Mouse (Mus musculus): ENCODE measurements at regions not wholly inside any gene's neighbourhood (a gene's known extent, or its start where the extent isn't known, plus 50 kb on each side); places are given as distances from the start of the nearest gene placed in this dataset.

DNA sequence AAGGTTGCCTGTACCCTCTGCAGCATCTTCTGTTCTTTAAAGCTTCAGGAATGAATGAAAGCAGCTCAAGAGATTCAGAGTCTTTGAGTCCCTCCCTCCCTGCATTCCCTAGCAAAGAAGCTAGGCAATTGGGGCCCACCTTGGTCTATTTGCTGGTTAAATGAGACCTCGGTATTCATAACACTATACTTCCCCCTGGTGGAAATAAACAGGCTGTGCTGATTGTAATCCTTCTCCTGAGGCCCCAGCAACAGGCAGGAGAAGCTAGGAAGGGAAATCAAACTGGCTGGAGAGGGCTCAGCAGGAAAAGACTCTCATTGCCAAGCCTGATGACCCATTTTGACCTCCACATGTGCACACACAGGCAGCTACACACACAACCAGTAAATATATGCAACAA lies 137.1 kb downstream of the Sh3bp4 start:
- H3K27me3 ChIP-seq (ENCODE audit: control insufficient read depth, insufficient read depth, low read length): no peaks in the 10 kb centered on the region
- 7% methylated on average over 1 of the region's 1 CpGs for WGBS (ENCODE audit: insufficient replicate concordance)
- no peak overlapping the region for H3K27ac ChIP-seq (ENCODE audit: low read depth, low read length)
- H3K9ac ChIP-seq (ENCODE audit: low read depth, low read length): no peak overlapping the region
- H3K36me3 ChIP-seq (ENCODE audit: control insufficient read depth, insufficient read depth, low read length): no peaks in the 10 kb centered on the region
- no peak overlapping the region for H3K4me3 ChIP-seq (ENCODE audit: low read depth, low read length)
- no peak overlapping the region for H3K4me2 ChIP-seq
- no peaks in the 10 kb centered on the region for H3K9me3 ChIP-seq (replicated peaks; ENCODE audit: control insufficient read depth, low read length)
- H3K4me1 ChIP-seq (ENCODE audit: control insufficient read depth, insufficient read depth, low read length): no peaks in the 10 kb centered on the region
- no peak for ATAC-seq (replicated peaks; ENCODE audit: insufficient number of reproducible peaks, low FRiP score, low TSS enrichment)

DNA sequence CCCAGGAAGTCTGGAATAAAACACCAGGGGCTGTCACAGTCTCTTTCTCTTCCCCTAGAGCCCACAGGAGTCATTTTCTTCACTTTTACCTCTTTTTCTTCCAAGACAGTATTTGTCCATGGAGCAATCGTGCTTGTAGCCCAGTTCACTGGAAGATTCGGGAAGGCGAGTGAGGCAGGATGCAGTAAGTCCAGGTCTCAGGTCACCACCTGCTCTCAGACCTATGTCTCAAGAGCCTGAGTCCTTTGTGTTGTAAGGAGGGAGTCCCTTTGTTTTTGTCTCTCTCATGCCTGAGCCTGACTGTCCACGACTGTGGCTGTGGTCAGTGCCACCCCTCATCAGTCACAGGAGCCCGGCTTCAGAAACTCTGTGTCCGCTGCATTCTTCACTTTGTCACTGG lies 140.9 kb downstream of the Sh3bp4 start:
- Histone ChIP-seq H3K27me3 (ENCODE audit: control insufficient read depth, insufficient read depth, low read length) (no peaks in the 10 kb centered on the region), H3K9me3 (replicated peaks; ENCODE audit: control insufficient read depth, low read length) (no peaks in the 10 kb centered on the region), H3K27ac (ENCODE audit: low read depth, low read length) (no peak overlapping the region), H3K36me3 (ENCODE audit: control insufficient read depth, insufficient read depth, low read length) (no peaks in the 10 kb centered on the region), H3K4me3 (ENCODE audit: low read depth, low read length) (no peak overlapping the region), H3K4me1 (ENCODE audit: control insufficient read depth, insufficient read depth, low read length) (no peaks in the 10 kb centered on the region), H3K9ac (ENCODE audit: low read depth, low read length) (no peak overlapping the region), H3K4me2 (no peak overlapping the region)
- no peak for ATAC-seq (replicated peaks; ENCODE audit: insufficient number of reproducible peaks, low FRiP score, low TSS enrichment)
- WGBS (ENCODE audit: insufficient replicate concordance): 87% methylated on average over 6 of the region's 6 CpGs

DNA sequence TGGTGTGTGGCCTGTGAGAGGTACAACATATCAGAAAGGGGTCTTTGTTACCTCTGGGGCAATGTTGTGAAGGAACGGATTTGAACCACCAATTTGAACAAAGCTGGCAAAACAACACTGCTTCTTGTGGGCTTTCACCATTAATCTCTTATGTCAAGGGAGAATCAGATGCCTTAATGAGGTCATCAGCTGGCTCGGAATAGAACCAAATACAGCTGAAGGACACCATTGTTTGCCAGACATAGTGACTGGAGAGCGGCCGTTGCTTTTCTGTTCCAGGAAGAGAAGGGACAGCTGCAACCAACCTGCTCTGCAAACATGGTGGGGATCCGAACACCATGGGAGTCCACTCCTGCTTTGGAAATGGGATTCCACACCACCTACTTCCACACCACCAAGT lies 158.2 kb downstream of the Sh3bp4 start:
- no peak overlapping the region for H3K9ac ChIP-seq (ENCODE audit: low read depth, low read length)
- H3K27me3 ChIP-seq (ENCODE audit: control insufficient read depth, insufficient read depth, low read length): no peaks in the 10 kb centered on the region
- no peaks in the 10 kb centered on the region for H3K4me1 ChIP-seq (ENCODE audit: control insufficient read depth, insufficient read depth, low read length)
- ATAC-seq (replicated peaks; ENCODE audit: insufficient number of reproducible peaks, low FRiP score, low TSS enrichment): no peak
- no peak overlapping the region for H3K4me3 ChIP-seq (ENCODE audit: low read depth, low read length)
- H3K36me3 ChIP-seq (ENCODE audit: control insufficient read depth, insufficient read depth, low read length): no peaks in the 10 kb centered on the region
- 74% methylated on average over 5 of the region's 5 CpGs for WGBS (ENCODE audit: insufficient replicate concordance)
- H3K27ac ChIP-seq (ENCODE audit: low read depth, low read length): no peak overlapping the region
- no peak overlapping the region for H3K4me2 ChIP-seq
- H3K9me3 ChIP-seq (replicated peaks; ENCODE audit: control insufficient read depth, low read length): no peaks in the 10 kb centered on the region

DNA sequence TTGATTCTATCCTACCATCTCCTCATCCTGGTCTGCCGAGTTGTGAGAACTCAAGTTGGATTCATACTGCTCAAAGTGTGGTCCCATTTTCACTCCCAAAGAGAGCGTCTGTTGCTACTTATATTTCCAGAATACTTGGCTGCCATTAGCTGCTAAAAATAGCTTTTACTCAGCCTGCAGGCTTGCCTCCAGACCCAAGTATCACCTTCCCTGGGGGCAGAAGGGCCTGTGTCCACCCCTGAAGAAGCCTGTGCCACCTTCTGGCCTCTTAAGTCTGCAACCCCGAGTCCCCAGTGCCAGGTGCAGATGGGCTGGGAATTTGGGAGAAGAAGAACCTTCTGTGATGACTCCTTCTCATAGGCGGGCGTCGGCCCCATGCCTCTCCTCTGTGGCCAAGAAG lies 161.5 kb downstream of the Sh3bp4 start:
- no peaks in the 10 kb centered on the region for H3K36me3 ChIP-seq (ENCODE audit: control insufficient read depth, insufficient read depth, low read length)
- WGBS (ENCODE audit: insufficient replicate concordance): 80% methylated on average over 6 of the region's 6 CpGs
- H3K27me3 ChIP-seq (ENCODE audit: control insufficient read depth, insufficient read depth, low read length): no peaks in the 10 kb centered on the region
- H3K4me2 ChIP-seq: no peak overlapping the region
- no peaks in the 10 kb centered on the region for H3K9me3 ChIP-seq (replicated peaks; ENCODE audit: control insufficient read depth, low read length)
- H3K27ac ChIP-seq (ENCODE audit: low read depth, low read length): no peak overlapping the region
- H3K9ac ChIP-seq (ENCODE audit: low read depth, low read length): no peak overlapping the region
- ATAC-seq (replicated peaks; ENCODE audit: insufficient number of reproducible peaks, low FRiP score, low TSS enrichment): no peak
- no peak overlapping the region for H3K4me3 ChIP-seq (ENCODE audit: low read depth, low read length)
- H3K4me1 ChIP-seq (ENCODE audit: control insufficient read depth, insufficient read depth, low read length): no peaks in the 10 kb centered on the region

DNA sequence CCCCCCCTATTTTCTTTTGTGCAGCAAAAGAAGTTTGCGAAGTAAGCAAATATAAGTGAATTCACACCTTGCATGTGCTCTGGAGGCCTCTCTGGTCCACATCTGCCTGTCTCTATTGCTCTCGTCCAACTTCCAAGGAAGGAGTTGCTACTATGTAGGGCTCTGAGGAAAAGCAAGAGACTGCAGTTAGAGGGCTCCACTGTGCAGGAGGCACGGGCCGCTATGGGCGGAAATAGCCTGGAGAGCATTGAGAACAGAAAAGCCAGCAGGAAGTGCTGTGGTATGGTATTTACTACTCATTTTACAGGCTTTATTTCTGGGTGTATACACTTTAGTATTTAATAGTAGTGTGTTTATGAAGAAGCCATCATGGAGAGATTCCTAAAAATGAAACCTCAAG lies 162.2 kb downstream of the Sh3bp4 start:
- WGBS (ENCODE audit: insufficient replicate concordance): 64% methylated on average over 5 of the region's 5 CpGs
- Histone ChIP-seq H3K27me3 (ENCODE audit: control insufficient read depth, insufficient read depth, low read length) (no peaks in the 10 kb centered on the region), H3K4me2 (no peak overlapping the region), H3K4me1 (ENCODE audit: control insufficient read depth, insufficient read depth, low read length) (no peaks in the 10 kb centered on the region), H3K27ac (ENCODE audit: low read depth, low read length) (no peak overlapping the region), H3K4me3 (ENCODE audit: low read depth, low read length) (no peak overlapping the region), H3K9me3 (replicated peaks; ENCODE audit: control insufficient read depth, low read length) (no peaks in the 10 kb centered on the region), H3K36me3 (ENCODE audit: control insufficient read depth, insufficient read depth, low read length) (no peaks in the 10 kb centered on the region), H3K9ac (ENCODE audit: low read depth, low read length) (no peak overlapping the region)
- ATAC-seq (replicated peaks; ENCODE audit: insufficient number of reproducible peaks, low FRiP score, low TSS enrichment): no peak

DNA sequence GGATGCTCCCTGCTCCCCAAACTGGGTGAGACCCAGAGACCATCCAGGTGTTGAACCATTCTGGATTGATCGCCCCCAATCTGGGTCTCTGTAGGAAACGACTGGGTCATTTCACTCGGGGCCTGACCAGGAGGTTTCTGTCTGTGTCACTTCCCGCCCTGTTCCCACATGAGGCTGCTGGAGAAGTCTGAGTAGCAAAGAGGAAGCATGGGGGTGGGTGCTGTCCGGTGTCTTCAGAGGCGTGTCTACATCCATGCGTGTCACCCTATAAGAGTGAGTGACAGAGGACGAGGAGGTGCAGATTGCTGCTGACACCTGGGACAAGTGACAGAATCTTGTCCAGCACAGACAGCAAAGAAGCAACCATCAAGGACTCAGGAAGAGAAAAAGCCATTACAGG lies 164.7 kb downstream of the Sh3bp4 start:
- no peaks in the 10 kb centered on the region for H3K4me1 ChIP-seq (ENCODE audit: control insufficient read depth, insufficient read depth, low read length)
- no peak for ATAC-seq (replicated peaks; ENCODE audit: insufficient number of reproducible peaks, low FRiP score, low TSS enrichment)
- no peak overlapping the region for H3K9ac ChIP-seq (ENCODE audit: low read depth, low read length)
- no peak overlapping the region for H3K4me2 ChIP-seq
- 40% methylated on average over 8 of the region's 8 CpGs for WGBS (ENCODE audit: insufficient replicate concordance)
- H3K27me3 ChIP-seq (ENCODE audit: control insufficient read depth, insufficient read depth, low read length): no peaks in the 10 kb centered on the region
- no peak overlapping the region for H3K27ac ChIP-seq (ENCODE audit: low read depth, low read length)
- no peak overlapping the region for H3K4me3 ChIP-seq (ENCODE audit: low read depth, low read length)
- no peaks in the 10 kb centered on the region for H3K9me3 ChIP-seq (replicated peaks; ENCODE audit: control insufficient read depth, low read length)
- no peaks in the 10 kb centered on the region for H3K36me3 ChIP-seq (ENCODE audit: control insufficient read depth, insufficient read depth, low read length)

DNA sequence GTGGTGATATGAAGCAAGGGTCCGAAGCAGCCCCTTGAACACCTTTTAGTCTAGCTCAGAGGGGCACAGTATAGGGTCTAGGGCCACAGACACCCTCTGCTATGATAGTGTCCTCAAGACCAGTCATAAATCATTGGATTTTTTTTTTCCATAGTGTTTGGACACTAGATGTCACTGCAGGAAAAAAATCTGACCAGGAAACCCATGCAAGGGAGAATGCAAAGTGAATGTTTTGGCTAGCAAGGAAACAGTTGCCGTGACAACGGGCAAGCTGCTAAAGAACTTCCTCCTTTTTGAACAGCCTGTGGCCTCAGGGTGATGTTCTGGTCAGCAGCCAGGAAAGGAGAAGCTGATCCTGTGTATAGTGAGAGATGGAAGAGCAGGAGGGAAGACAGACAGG lies 165.1 kb downstream of the Sh3bp4 start:
- ATAC-seq (replicated peaks; ENCODE audit: insufficient number of reproducible peaks, low FRiP score, low TSS enrichment): no peak
- 41% methylated on average over 3 of the region's 3 CpGs for WGBS (ENCODE audit: insufficient replicate concordance)

DNA sequence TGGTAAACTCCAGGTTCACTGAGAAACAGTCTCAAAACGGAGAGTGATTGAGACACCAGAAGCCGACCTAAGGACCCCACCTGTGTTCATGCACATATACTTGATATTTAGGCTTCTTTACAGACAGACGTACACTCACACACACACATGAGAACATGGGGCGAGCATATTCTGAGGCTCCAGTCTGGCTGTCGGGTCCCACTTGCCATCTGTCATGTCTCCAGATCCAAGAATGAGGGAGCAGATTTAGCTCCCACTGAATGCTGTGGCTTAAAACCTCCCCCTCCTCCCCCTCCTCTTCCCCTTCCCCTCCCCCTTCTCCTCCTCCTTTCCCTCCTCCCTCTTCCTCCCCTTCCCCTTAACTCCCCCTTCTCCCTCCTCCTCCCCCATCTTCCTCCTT lies 167.5 kb downstream of the Sh3bp4 start:
- Histone ChIP-seq H3K9me3 (replicated peaks; ENCODE audit: control insufficient read depth, low read length) (no peaks in the 10 kb centered on the region), H3K4me3 (ENCODE audit: low read depth, low read length) (no peak overlapping the region), H3K27ac (ENCODE audit: low read depth, low read length) (no peak overlapping the region), H3K36me3 (ENCODE audit: control insufficient read depth, insufficient read depth, low read length) (no peaks in the 10 kb centered on the region), H3K27me3 (ENCODE audit: control insufficient read depth, insufficient read depth, low read length) (no peaks in the 10 kb centered on the region), H3K9ac (ENCODE audit: low read depth, low read length) (no peak overlapping the region), H3K4me1 (ENCODE audit: control insufficient read depth, insufficient read depth, low read length) (no peaks in the 10 kb centered on the region), H3K4me2 (no peak overlapping the region)
- no peak for ATAC-seq (replicated peaks; ENCODE audit: insufficient number of reproducible peaks, low FRiP score, low TSS enrichment)
- 73% methylated on average over 5 of the region's 5 CpGs for WGBS (ENCODE audit: insufficient replicate concordance)

More for the DNA sequence above, 165.1 kb downstream of the Sh3bp4 start:
- H3K4me2 ChIP-seq: no peak overlapping the region
- no peaks in the 10 kb centered on the region for H3K36me3 ChIP-seq (ENCODE audit: control insufficient read depth, insufficient read depth, low read length)
- no peak overlapping the region for H3K4me3 ChIP-seq (ENCODE audit: low read depth, low read length)
- no peaks in the 10 kb centered on the region for H3K27me3 ChIP-seq (ENCODE audit: control insufficient read depth, insufficient read depth, low read length)
- no peak overlapping the region for H3K9ac ChIP-seq (ENCODE audit: low read depth, low read length)
- H3K9me3 ChIP-seq (replicated peaks; ENCODE audit: control insufficient read depth, low read length): no peaks in the 10 kb centered on the region
- H3K27ac ChIP-seq (ENCODE audit: low read depth, low read length): no peak overlapping the region
- no peaks in the 10 kb centered on the region for H3K4me1 ChIP-seq (ENCODE audit: control insufficient read depth, insufficient read depth, low read length)

DNA sequence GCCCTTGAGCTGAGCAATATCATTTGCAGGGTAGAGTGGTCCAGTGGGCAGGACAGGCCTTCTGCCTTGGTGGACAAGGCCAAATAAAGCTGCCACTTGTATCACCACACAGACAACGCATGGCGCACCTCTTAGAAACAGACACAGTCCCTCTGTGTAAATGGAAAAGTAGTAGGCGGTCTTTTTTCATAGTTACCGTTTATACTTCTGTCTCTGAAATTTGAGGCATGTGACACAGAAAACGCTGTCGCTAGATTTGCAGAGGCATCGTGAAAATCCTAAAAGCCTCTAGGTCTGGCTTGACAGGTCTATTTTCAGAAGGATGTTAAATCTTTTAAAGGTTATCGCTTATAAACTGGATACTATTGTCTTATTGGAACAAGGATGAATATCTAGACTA lies 174.4 kb downstream of the Sh3bp4 start:
- Histone ChIP-seq H3K9me3 (replicated peaks; ENCODE audit: control insufficient read depth, low read length) (peaks cover 6% of the 10 kb centered on the region; the same call in 1 of the 2 replicates), H3K36me3 (ENCODE audit: control insufficient read depth, insufficient read depth, low read length) (no peaks in the 10 kb centered on the region), H3K4me3 (ENCODE audit: low read depth, low read length) (no peak overlapping the region), H3K4me1 (ENCODE audit: control insufficient read depth, insufficient read depth, low read length) (no peaks in the 10 kb centered on the region), H3K4me2 (no peak overlapping the region), H3K9ac (ENCODE audit: low read depth, low read length) (no peak overlapping the region), H3K27ac (ENCODE audit: low read depth, low read length) (no peak overlapping the region), H3K27me3 (ENCODE audit: control insufficient read depth, insufficient read depth, low read length) (no peaks in the 10 kb centered on the region)
- WGBS (ENCODE audit: insufficient replicate concordance): 83% methylated on average over 8 of the region's 8 CpGs
- ATAC-seq (replicated peaks; ENCODE audit: insufficient number of reproducible peaks, low FRiP score, low TSS enrichment): no peak
